Mouse (Mus musculus) hindbrain, embryonic 13.5 days (tissue): Measurements from ENCODE around the gene Nek8. TPM values are rescaled to one million over a fixed set of nuclear protein-coding genes. Genes with fewer than 3 reads are reported as not detected.
"Not testable (repeated sequence)": the region's sequence is repeated elsewhere in the genome, so short reads cannot be mapped to it uniquely, and the experiment has no call there.

Experiments used
- ATAC-seq: fragments of 200-750 bp; cut with Nextera tagmentation; 2 replicates; pipeline ENCODE4 v1.8.0; 2017; ENCODE audit warnings: moderate TSS enrichment; ENCODE audit not compliant: low FRiP score
- H3K27ac ChIP-seq: fragments of 300-500 bp; sonication (generic); 2 replicates; pipeline ENCODE4 v1.5.1; 2015; ENCODE audit warnings: inconsistent platforms, mild to moderate bottlenecking, moderate library complexity
- H3K27me3 ChIP-seq: fragments of 300-500 bp; sonication (generic); 2 replicates; pipeline ENCODE4 v1.6.1; 2015; ENCODE audit warnings: mild to moderate bottlenecking, inconsistent platforms
- H3K36me3 ChIP-seq: fragments of 300-500 bp; sonication (generic); 2 replicates; pipeline ENCODE4 v1.6.1; 2015; ENCODE audit warnings: mild to moderate bottlenecking, inconsistent platforms
- H3K4me1 ChIP-seq: fragments of 300-500 bp; sonication (generic); replicated peaks from 2 replicates; pipeline ENCODE4 v1.6.1; 2015; ENCODE audit warnings: inconsistent platforms
- H3K4me2 ChIP-seq: fragments of 300-500 bp; sonication (generic); 2 replicates; pipeline ENCODE4 v1.6.1; 2015; ENCODE audit warnings: inconsistent platforms, mild to moderate bottlenecking, moderate library complexity
- H3K4me3 ChIP-seq: fragments of 300-500 bp; sonication (generic); 2 replicates; pipeline ENCODE4 v1.5.1; 2015; ENCODE audit warnings: mild to moderate bottlenecking, inconsistent platforms
- H3K9ac ChIP-seq: fragments of 300-500 bp; sonication (generic); 2 replicates; pipeline ENCODE4 v1.6.1; 2015; ENCODE audit warnings: mild to moderate bottlenecking, inconsistent platforms
- H3K9me3 ChIP-seq: fragments of 300-500 bp; sonication (generic); 2 replicates; pipeline ENCODE4 v1.6.1; 2016; ENCODE audit warnings: inconsistent platforms
- WGBS: fragments of 180-500 bp; shearing (Covaris S2); methylation state at CpG from one replicate; pipeline ENCODE4 v1.1.7; 2015; 5-methylcytosine and 5-hydroxymethylcytosine counted together
- polyA plus RNA-seq: library from polyadenylated mRNA; unstranded; fragments of >200 nt; fragmentation: Nextera tagmentation; extraction: Ambion mirVana; gene quantifications from 2 replicates; pipeline ENCODE4 v1.2.1, GENCODE M21; 2015

Nek8 gene
- polyA plus RNA-seq, 1 experiment from 2014 or later: 6.7 TPM

DNA sequence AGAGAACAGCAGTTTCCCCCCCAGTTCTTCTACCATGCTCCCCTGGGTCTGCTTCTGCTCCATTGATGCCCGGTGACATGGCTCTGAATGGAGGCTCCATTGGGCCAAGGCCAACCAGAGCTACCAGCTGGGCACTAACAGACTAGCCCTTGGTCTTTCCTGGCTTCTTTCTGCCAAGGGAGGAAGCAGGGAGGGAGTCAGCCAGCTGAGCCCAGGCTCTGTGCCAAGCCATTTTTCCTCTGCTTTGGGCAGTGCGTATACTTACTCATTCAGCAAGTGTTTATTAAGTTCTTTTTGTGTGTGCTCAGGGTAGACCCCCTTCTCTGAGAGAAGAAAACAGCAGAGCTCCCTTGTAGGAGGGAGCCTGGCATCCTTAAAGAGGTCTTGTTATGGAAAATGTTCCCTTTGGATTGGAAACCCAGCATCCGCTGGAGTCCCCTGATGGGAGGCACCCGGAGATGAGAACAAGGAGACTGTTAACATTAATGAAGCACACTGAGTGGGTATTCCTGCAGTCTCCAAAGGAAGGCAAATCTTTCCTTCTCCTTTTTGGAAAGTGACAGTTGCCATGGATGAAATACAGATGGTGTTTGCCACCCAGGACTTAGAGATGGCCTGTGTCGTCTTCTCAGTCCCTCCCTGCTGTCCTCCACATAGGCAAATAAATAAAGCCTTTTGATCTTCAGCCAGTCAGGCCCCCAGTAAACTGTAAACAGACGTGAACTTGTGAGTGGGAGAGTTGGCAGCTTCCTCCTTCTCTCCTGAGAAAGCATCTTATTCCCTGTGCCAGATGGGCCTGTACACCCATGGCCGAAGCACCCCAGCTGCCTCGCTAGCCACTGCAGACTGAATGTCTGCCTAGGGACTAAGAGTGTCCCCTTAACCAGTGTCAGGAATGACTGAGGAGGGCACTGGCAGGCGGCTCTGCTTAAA lies 23.9 kb downstream of the Nek8 start:
- Histone ChIP-seq H3K9me3 (no peaks in the 10 kb centered on the region), H3K4me1 (peaks cover 39% of the 10 kb centered on the region), H3K27ac (peak overlapping the region; percentile 89), H3K36me3 (peaks cover 67% of the 10 kb centered on the region), H3K4me3 (no peak overlapping the region), H3K9ac (peak overlapping the region; percentile 55), H3K4me2 (no peak overlapping the region), H3K27me3 (no peaks in the 10 kb centered on the region)
- WGBS: 44% methylated on average over 9 of the region's 9 CpGs
- peak; percentile 83 for ATAC-seq

DNA sequence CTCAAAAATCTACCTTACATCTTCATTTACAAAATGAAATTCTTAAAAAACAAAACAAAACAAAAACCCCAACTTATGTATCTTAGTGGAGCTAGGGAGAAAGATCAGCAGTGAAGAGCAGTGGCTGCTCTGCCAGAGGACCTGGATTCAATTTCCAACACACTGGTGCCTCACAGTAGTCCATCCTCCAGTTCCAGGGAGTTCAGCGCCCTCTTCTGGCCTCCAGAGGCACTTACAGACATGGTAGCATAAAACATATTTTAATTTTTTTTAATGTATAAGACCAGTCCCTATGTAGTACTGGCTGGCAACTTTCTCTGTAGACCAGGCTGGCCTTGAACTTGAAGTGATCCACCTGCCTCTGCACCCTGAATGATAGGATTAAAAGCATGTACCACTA lies 25.3 kb downstream of the Nek8 start:
- Histone ChIP-seq H3K4me3 (no peak overlapping the region), H3K36me3 (peaks cover 68% of the 10 kb centered on the region), H3K9ac (no peak overlapping the region), H3K27ac (no peak overlapping the region), H3K4me1 (peaks cover 32% of the 10 kb centered on the region), H3K9me3 (no peaks in the 10 kb centered on the region), H3K27me3 (no peaks in the 10 kb centered on the region), H3K4me2 (no peak overlapping the region)
- WGBS: 36% methylated on average over 1 of the region's 1 CpGs
- ATAC-seq: no peak

- Histone ChIP-seq H3K9ac (no peak overlapping the region), H3K4me2 (no peak overlapping the region), H3K4me1 (peaks cover 7% of the 10 kb centered on the region), H3K9me3 (no peaks in the 10 kb centered on the region), H3K27me3 (no peaks in the 10 kb centered on the region), H3K4me3 (no peak overlapping the region), H3K27ac (no peak overlapping the region), H3K36me3 (peaks cover 76% of the 10 kb centered on the region)
- ATAC-seq: no peak
- WGBS: 95% methylated on average over 6 of the region's 6 CpGs
Measured at GRCm38 (mm10) chr11:78146707-78147543, 29.6 kb downstream of the Nek8 start.

DNA sequence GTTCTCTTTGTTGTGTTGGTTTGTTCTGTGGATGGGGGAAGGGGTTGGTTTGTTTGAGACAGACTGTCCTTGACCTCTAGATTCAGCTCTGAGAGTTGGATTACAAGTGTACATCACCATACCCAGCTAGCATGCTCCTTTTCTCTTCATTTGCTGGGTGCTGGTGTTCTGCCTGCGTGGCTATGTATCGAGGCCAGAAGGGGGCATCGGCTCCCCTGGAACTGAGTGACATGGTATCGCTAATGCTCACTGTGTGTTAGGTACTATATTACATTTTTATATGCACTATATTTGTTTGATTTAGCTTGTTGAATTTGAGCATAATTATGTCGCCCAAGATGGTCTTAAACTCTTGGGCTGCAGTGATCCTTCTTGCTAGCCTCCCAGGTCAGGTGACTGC lies 30.3 kb downstream of the Nek8 start:
- no peak for ATAC-seq
- H3K9ac ChIP-seq: no peak overlapping the region
- 0 out of 2 replicates have a peak, but pooled peaks cover 5% of the 10 kb centered on the region for H3K4me1 ChIP-seq
- H3K9me3 ChIP-seq: no peaks in the 10 kb centered on the region
- H3K27ac ChIP-seq: no peak overlapping the region
- H3K4me2 ChIP-seq: no peak overlapping the region
- H3K36me3 ChIP-seq: peaks cover 73% of the 10 kb centered on the region
- no peak overlapping the region for H3K4me3 ChIP-seq
- 89% methylated on average over 5 of the region's 5 CpGs for WGBS
- H3K27me3 ChIP-seq: no peaks in the 10 kb centered on the region

- H3K4me3 ChIP-seq: no peak overlapping the region
- 74% methylated on average over 2 of the region's 2 CpGs for WGBS
- no peak for ATAC-seq
- H3K36me3 ChIP-seq: peaks cover 52% of the 10 kb centered on the region
- H3K9ac ChIP-seq: no peak overlapping the region
- peak overlapping the region; percentile 52; the same call in 1 of the 2 replicates for H3K27ac ChIP-seq
- H3K4me2 ChIP-seq: no peak overlapping the region
- H3K9me3 ChIP-seq: no peaks in the 10 kb centered on the region
- H3K27me3 ChIP-seq: no peaks in the 10 kb centered on the region
- 0 out of 2 replicates have a peak, but pooled peaks cover 8% of the 10 kb centered on the region for H3K4me1 ChIP-seq
Measured at GRCm38 (mm10) chr11:78143520-78143919, 33.0 kb downstream of the Nek8 start.

- peaks cover 28% of the 10 kb centered on the region for H3K36me3 ChIP-seq
- peaks cover 11% of the 10 kb centered on the region; the same call in 1 of the 2 replicates for H3K4me1 ChIP-seq
- no peaks in the 10 kb centered on the region for H3K27me3 ChIP-seq
- H3K9ac ChIP-seq: no peak overlapping the region
- no peak overlapping the region for H3K27ac ChIP-seq
- no peak for ATAC-seq
- H3K4me2 ChIP-seq: no peak overlapping the region
- H3K4me3 ChIP-seq: no peak overlapping the region
- H3K9me3 ChIP-seq: no peaks in the 10 kb centered on the region
- WGBS: 89% methylated on average over 5 of the region's 5 CpGs
Measured at GRCm38 (mm10) chr11:78140665-78141064, 35.8 kb downstream of the Nek8 start.

DNA sequence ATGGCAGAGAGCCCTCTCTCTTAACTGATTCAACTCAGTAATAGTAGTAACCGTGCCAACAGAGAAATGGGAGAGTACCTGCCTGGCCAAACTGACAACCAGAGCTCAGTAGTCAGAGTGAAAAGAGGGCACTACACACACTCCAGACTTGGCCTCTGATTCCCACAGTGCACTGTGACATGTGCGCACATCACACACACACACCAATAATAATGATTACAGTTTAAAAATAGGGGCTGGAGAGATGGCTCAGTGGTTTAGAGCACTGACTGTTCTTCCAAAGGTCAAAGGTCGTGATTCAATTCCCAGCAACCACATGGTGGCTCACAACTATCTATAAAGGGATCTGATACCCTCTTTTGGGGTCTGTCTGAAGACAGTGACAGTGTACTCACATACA lies 38.5 kb downstream of the Nek8 start:
- ATAC-seq: no peak
- 86% methylated on average over 3 of the region's 3 CpGs for whole genome bisulfite sequencing

GRCm38 (mm10) chr11:78137584-78137983 lies 38.9 kb downstream of the Nek8 start:
- Histone ChIP-seq H3K4me3 (no peak overlapping the region), H3K27ac (no peak overlapping the region), H3K36me3 (no peaks in the 10 kb centered on the region), H3K9me3 (no peaks in the 10 kb centered on the region), H3K9ac (no peak overlapping the region), H3K4me1 (peaks cover 11% of the 10 kb centered on the region; the same call in 1 of the 2 replicates), H3K4me2 (no peak overlapping the region), H3K27me3 (no peaks in the 10 kb centered on the region)
- 76% methylated on average over 4 of the region's 4 CpGs for WGBS
- no peak for ATAC-seq

More for the DNA sequence above, 38.5 kb downstream of the Nek8 start:
- Histone ChIP-seq H3K9ac (no peak overlapping the region), H3K27me3 (no peaks in the 10 kb centered on the region), H3K4me2 (no peak overlapping the region), H3K27ac (no peak overlapping the region), H3K9me3 (no peaks in the 10 kb centered on the region), H3K4me3 (no peak overlapping the region), H3K36me3 (peaks cover 2% of the 10 kb centered on the region), H3K4me1 (peaks cover 11% of the 10 kb centered on the region; the same call in 1 of the 2 replicates)

- Histone ChIP-seq H3K9me3 (no peaks in the 10 kb centered on the region), H3K4me1 (peaks cover 6% of the 10 kb centered on the region; the same call in 1 of the 2 replicates), H3K4me3 (no peak overlapping the region), H3K27me3 (no peaks in the 10 kb centered on the region), H3K4me2 (no peak overlapping the region), H3K27ac (no peak overlapping the region), H3K9ac (no peak overlapping the region), H3K36me3 (no peaks in the 10 kb centered on the region)
- WGBS: 88% methylated on average over 1 of the region's 1 CpGs
- no peak for ATAC-seq
Measured at GRCm38 (mm10) chr11:78136132-78136531, 40.3 kb downstream of the Nek8 start.

GRCm38 (mm10) chr11:78135314-78135713 lies 41.2 kb downstream of the Nek8 start:
- H3K4me2 ChIP-seq, H3K4me3 ChIP-seq, ATAC-seq, H3K4me1 ChIP-seq, H3K9me3 ChIP-seq, H3K27me3 ChIP-seq, H3K27ac ChIP-seq, H3K9ac ChIP-seq, H3K36me3 ChIP-seq: not testable (repeated sequence)
- WGBS: 93% methylated on average over 7 of the region's 7 CpGs

DNA sequence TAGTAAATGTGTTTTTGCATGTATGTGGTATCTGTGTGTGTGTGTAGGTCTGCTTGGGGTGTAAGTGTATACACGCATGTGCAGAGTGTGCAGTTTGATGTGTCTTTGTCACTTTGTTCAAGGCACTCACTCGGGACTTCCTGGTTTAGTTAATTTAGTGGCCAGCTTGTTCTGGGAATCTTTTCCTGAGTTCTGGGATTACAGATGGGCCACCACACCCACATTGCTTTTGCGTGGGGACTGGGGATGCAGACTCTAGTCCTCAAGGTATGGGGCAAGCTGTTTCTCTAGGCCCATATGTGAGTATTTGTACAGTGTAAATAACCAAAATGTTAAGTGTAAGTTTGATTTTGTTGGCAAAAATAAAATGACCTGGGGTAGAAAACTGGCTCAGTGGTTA lies 42.1 kb downstream of the Nek8 start:
- H3K4me3 ChIP-seq: no peak overlapping the region
- H3K4me2 ChIP-seq: no peak overlapping the region
- no peak overlapping the region for H3K9ac ChIP-seq
- ATAC-seq: no peak
- 87% methylated on average over 3 of the region's 3 CpGs for WGBS
- no peak overlapping the region for H3K27ac ChIP-seq
- H3K9me3 ChIP-seq: no peaks in the 10 kb centered on the region
- no peaks in the 10 kb centered on the region for H3K27me3 ChIP-seq
- H3K36me3 ChIP-seq: no peaks in the 10 kb centered on the region
- H3K4me1 ChIP-seq: peaks cover 8% of the 10 kb centered on the region; the same call in 1 of the 2 replicates

GRCm38 (mm10) chr11:78133915-78134314 lies 42.6 kb downstream of the Nek8 start:
- 92% methylated on average over 6 of the region's 6 CpGs for WGBS
- Histone ChIP-seq H3K4me2 (no peak overlapping the region), H3K4me3 (no peak overlapping the region)

More at GRCm38 (mm10) chr11:78133915-78134314, 42.6 kb downstream of the Nek8 start:
- no peak for ATAC-seq
- no peaks in the 10 kb centered on the region for H3K36me3 ChIP-seq
- no peak overlapping the region for H3K27ac ChIP-seq
- H3K9ac ChIP-seq: no peak overlapping the region
- no peaks in the 10 kb centered on the region for H3K9me3 ChIP-seq
- peaks cover 10% of the 10 kb centered on the region for H3K4me1 ChIP-seq
- no peaks in the 10 kb centered on the region for H3K27me3 ChIP-seq
